Mouse (Mus musculus): ENCODE results near the gene Klhdc8b. TPM values are rescaled to one million over a fixed set of nuclear protein-coding genes. Genes with fewer than 3 reads are reported as not detected.
A peak's percentile ranks its signal among the peaks of the same experiment; 100 is the strongest.

Klhdc8b gene
- polyA plus RNA-seq, 1 experiment from 2014 or later, result 59.3 TPM

- Histone ChIP-seq H3K27me3 (ENCODE audit: control insufficient read depth, insufficient read depth, low read length) (no peaks in the 10 kb centered on the region), H3K4me1 (ENCODE audit: control insufficient read depth, insufficient read depth, low read length) (peaks cover 15% of the 10 kb centered on the region), H3K36me3 (ENCODE audit: control insufficient read depth, insufficient read depth, low read length) (no peaks in the 10 kb centered on the region), H3K27ac (replicated peaks; ENCODE audit: low read depth, low read length) (peak overlapping the region; percentile 55), H3K4me2 (ENCODE audit: low read length) (peak overlapping the region; percentile 56), H3K9me3 (ENCODE audit: control insufficient read depth, low read length) (no peaks in the 10 kb centered on the region), H3K9ac (replicated peaks; ENCODE audit: low read length) (peak overlapping the region; percentile 26; the same call in 1 of the 2 replicates), H3K4me3 (replicated peaks; ENCODE audit: low read depth, low read length) (peak overlapping the region; percentile 27)
- peak; percentile 78 for DNase-seq
- ATAC-seq (ENCODE audit: low FRiP score, low TSS enrichment), result peak; percentile 48; the same call in 1 of the 2 replicates
- 0% methylated on average over 20 of the region's 20 CpGs for WGBS
These were observed 17.3 kb upstream of the Klhdc8b start for GRCm38 (mm10) chr9:108478638-108479156.

GRCm38 (mm10) chr9:108474528-108474927 lies 13.1 kb upstream of the Klhdc8b start:
- Histone ChIP-seq H3K27ac (replicated peaks; ENCODE audit: low read depth, low read length) (no peak overlapping the region), H3K4me3 (replicated peaks; ENCODE audit: low read depth, low read length) (no peak overlapping the region), H3K4me1 (ENCODE audit: control insufficient read depth, insufficient read depth, low read length) (peaks cover 9% of the 10 kb centered on the region), H3K9ac (replicated peaks; ENCODE audit: low read length) (no peak overlapping the region), H3K4me2 (ENCODE audit: low read length) (no peak overlapping the region), H3K9me3 (ENCODE audit: control insufficient read depth, low read length) (no peaks in the 10 kb centered on the region), H3K27me3 (ENCODE audit: control insufficient read depth, insufficient read depth, low read length) (no peaks in the 10 kb centered on the region), H3K36me3 (ENCODE audit: control insufficient read depth, insufficient read depth, low read length) (no peaks in the 10 kb centered on the region)
- DNase-seq (no peak), ATAC-seq (ENCODE audit: low FRiP score, low TSS enrichment) (no peak)
- 50% methylated on average over 1 of the region's 1 CpGs for WGBS

GRCm38 (mm10) chr9:108469845-108470244 lies 8.5 kb upstream of the Klhdc8b start:
- Histone ChIP-seq H3K36me3 (ENCODE audit: control insufficient read depth, insufficient read depth, low read length) (peaks cover 22% of the 10 kb centered on the region), H3K27ac (replicated peaks; ENCODE audit: low read depth, low read length) (no peak overlapping the region), H3K27me3 (ENCODE audit: control insufficient read depth, insufficient read depth, low read length) (no peaks in the 10 kb centered on the region), H3K4me3 (replicated peaks; ENCODE audit: low read depth, low read length) (no peak overlapping the region), H3K9ac (replicated peaks; ENCODE audit: low read length) (no peak overlapping the region), H3K9me3 (ENCODE audit: control insufficient read depth, low read length) (no peaks in the 10 kb centered on the region), H3K4me1 (ENCODE audit: control insufficient read depth, insufficient read depth, low read length) (no peaks in the 10 kb centered on the region), H3K4me2 (ENCODE audit: low read length) (no peak overlapping the region)
- WGBS, result 80% methylated on average over 4 of the region's 4 CpGs
- no peak for ATAC-seq (ENCODE audit: low FRiP score, low TSS enrichment)
- DNase-seq, result no peak

GRCm38 (mm10) chr9:108469430-108469829 lies 8.0 kb upstream of the Klhdc8b start:
- no peak overlapping the region for H3K4me2 ChIP-seq (ENCODE audit: low read length)
- H3K27ac ChIP-seq (replicated peaks; ENCODE audit: low read depth, low read length), result no peak overlapping the region
- WGBS, result 84% methylated on average over 5 of the region's 5 CpGs
- H3K27me3 ChIP-seq (ENCODE audit: control insufficient read depth, insufficient read depth, low read length), result no peaks in the 10 kb centered on the region
- DNase-seq (no peak), ATAC-seq (ENCODE audit: low FRiP score, low TSS enrichment) (no peak)
- H3K9me3 ChIP-seq (ENCODE audit: control insufficient read depth, low read length), result no peaks in the 10 kb centered on the region
- H3K4me1 ChIP-seq (ENCODE audit: control insufficient read depth, insufficient read depth, low read length), result no peaks in the 10 kb centered on the region
- H3K4me3 ChIP-seq (replicated peaks; ENCODE audit: low read depth, low read length), result no peak overlapping the region
- H3K9ac ChIP-seq (replicated peaks; ENCODE audit: low read length), result no peak overlapping the region
- H3K36me3 ChIP-seq (ENCODE audit: control insufficient read depth, insufficient read depth, low read length), result peaks cover 25% of the 10 kb centered on the region

GRCm38 (mm10) chr9:108466219-108466618 lies 4.8 kb upstream of the Klhdc8b start:
- DNase-seq, result no peak
- H3K9ac ChIP-seq (replicated peaks; ENCODE audit: low read length), result no peak overlapping the region
- H3K36me3 ChIP-seq (ENCODE audit: control insufficient read depth, insufficient read depth, low read length), result peaks cover 42% of the 10 kb centered on the region
- H3K27ac ChIP-seq (replicated peaks; ENCODE audit: low read depth, low read length), result no peak overlapping the region
- no peak for ATAC-seq (ENCODE audit: low FRiP score, low TSS enrichment)
- H3K4me2 ChIP-seq (ENCODE audit: low read length), result no peak overlapping the region
- no peaks in the 10 kb centered on the region for H3K27me3 ChIP-seq (ENCODE audit: control insufficient read depth, insufficient read depth, low read length)
- WGBS, result 92% methylated on average over 2 of the region's 2 CpGs
- no peak overlapping the region for H3K4me3 ChIP-seq (replicated peaks; ENCODE audit: low read depth, low read length)
- peaks cover 6% of the 10 kb centered on the region for H3K4me1 ChIP-seq (ENCODE audit: control insufficient read depth, insufficient read depth, low read length)
- no peaks in the 10 kb centered on the region for H3K9me3 ChIP-seq (ENCODE audit: control insufficient read depth, low read length)

GRCm38 (mm10) chr9:108463713-108464112 lies 2.3 kb upstream of the Klhdc8b start:
- Histone ChIP-seq H3K36me3 (ENCODE audit: control insufficient read depth, insufficient read depth, low read length) (peaks cover 42% of the 10 kb centered on the region), H3K9me3 (ENCODE audit: control insufficient read depth, low read length) (no peaks in the 10 kb centered on the region), H3K9ac (replicated peaks; ENCODE audit: low read length) (no peak overlapping the region), H3K4me1 (ENCODE audit: control insufficient read depth, insufficient read depth, low read length) (peaks cover 9% of the 10 kb centered on the region), H3K27me3 (ENCODE audit: control insufficient read depth, insufficient read depth, low read length) (no peaks in the 10 kb centered on the region), H3K27ac (replicated peaks; ENCODE audit: low read depth, low read length) (no peak overlapping the region), H3K4me2 (ENCODE audit: low read length) (no peak overlapping the region), H3K4me3 (replicated peaks; ENCODE audit: low read depth, low read length) (no peak overlapping the region)
- 98% methylated on average over 9 of the region's 9 CpGs for WGBS
- DNase-seq, result no peak
- ATAC-seq (ENCODE audit: low FRiP score, low TSS enrichment), result no peak

GRCm38 (mm10) chr9:108462192-108462591 lies 811 bp upstream of the Klhdc8b start:
- DNase-seq, result no peak
- Histone ChIP-seq H3K4me3 (replicated peaks; ENCODE audit: low read depth, low read length) (no peak overlapping the region), H3K4me1 (ENCODE audit: control insufficient read depth, insufficient read depth, low read length) (peaks cover 9% of the 10 kb centered on the region), H3K36me3 (ENCODE audit: control insufficient read depth, insufficient read depth, low read length) (peaks cover 39% of the 10 kb centered on the region), H3K27ac (replicated peaks; ENCODE audit: low read depth, low read length) (no peak overlapping the region), H3K27me3 (ENCODE audit: control insufficient read depth, insufficient read depth, low read length) (no peaks in the 10 kb centered on the region), H3K9me3 (ENCODE audit: control insufficient read depth, low read length) (no peaks in the 10 kb centered on the region), H3K4me2 (ENCODE audit: low read length) (peak overlapping the region; percentile 93; the same call in 1 of the 2 replicates), H3K9ac (replicated peaks; ENCODE audit: low read length) (no peak overlapping the region)
- ATAC-seq (ENCODE audit: low FRiP score, low TSS enrichment), result no peak
- WGBS, result 94% methylated on average over 10 of the region's 10 CpGs

GRCm38 (mm10) chr9:108461675-108462074 lies 294 bp upstream of the Klhdc8b start:
- Histone ChIP-seq H3K4me2 (ENCODE audit: low read length) (peak overlapping the region; percentile 93), H3K36me3 (ENCODE audit: control insufficient read depth, insufficient read depth, low read length) (peaks cover 34% of the 10 kb centered on the region), H3K27ac (replicated peaks; ENCODE audit: low read depth, low read length) (no peak overlapping the region), H3K27me3 (ENCODE audit: control insufficient read depth, insufficient read depth, low read length) (no peaks in the 10 kb centered on the region), H3K4me3 (replicated peaks; ENCODE audit: low read depth, low read length) (peak overlapping the region; percentile 86), H3K9ac (replicated peaks; ENCODE audit: low read length) (peak overlapping the region; percentile 79; the same call in 1 of the 2 replicates), H3K4me1 (ENCODE audit: control insufficient read depth, insufficient read depth, low read length) (peaks cover 9% of the 10 kb centered on the region), H3K9me3 (ENCODE audit: control insufficient read depth, low read length) (no peaks in the 10 kb centered on the region)
- ATAC-seq (ENCODE audit: low FRiP score, low TSS enrichment) (no peak), DNase-seq (no peak)
- WGBS, result 94% methylated on average over 5 of the region's 5 CpGs

Data from midbrain, embryonic 14.5 days (tissue).